Mouse (Mus musculus): ENCODE measurements around the gene Ackr4. TPM values are rescaled to one million over a fixed set of nuclear protein-coding genes. Genes with fewer than 3 reads are reported as not detected.
A peak's percentile ranks its signal among the peaks of the same experiment; 100 is the strongest.

Ackr4 gene
- polyA plus RNA-seq, 1 experiment from 2014 or later: 0.50 TPM

DNA sequence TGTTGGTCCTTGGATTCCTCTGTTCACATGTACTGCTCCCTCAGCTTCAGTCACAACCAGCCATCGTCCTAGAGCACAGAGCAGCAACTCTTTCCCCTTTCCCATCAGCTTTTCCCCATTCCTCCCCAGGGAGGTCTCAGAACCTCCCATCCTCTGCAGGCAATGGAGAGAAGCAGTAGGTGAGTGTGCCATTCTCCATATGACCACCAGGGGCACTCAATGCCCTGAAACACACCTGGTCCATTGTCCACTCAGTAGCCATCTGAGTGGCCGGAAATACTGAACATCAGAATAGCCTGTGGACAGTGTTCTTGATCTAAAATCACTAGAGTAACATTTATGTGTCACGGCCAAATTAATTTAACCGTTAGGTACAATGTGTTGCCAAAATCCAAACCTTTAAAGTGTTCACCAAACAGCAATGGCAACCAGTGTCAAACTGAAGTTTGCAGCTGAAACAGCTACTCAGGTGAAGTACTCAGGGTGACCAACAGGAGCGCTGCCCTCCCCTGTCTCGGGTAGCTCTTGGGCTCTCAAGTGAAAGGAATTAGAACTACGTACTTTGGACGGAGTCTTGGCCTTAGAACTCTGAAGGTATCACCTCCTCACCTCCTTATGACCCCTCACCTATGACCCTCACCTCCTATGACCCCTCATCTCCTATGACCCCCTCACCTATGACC is 17.7 kb upstream of the Ackr4 start:
- no peaks in the 10 kb centered on the region for H3K27me3 ChIP-seq
- WGBS: 81% methylated on average over 8 of the region's 8 CpGs
- H3K4me2 ChIP-seq (replicated peaks): no peak overlapping the region

DNA sequence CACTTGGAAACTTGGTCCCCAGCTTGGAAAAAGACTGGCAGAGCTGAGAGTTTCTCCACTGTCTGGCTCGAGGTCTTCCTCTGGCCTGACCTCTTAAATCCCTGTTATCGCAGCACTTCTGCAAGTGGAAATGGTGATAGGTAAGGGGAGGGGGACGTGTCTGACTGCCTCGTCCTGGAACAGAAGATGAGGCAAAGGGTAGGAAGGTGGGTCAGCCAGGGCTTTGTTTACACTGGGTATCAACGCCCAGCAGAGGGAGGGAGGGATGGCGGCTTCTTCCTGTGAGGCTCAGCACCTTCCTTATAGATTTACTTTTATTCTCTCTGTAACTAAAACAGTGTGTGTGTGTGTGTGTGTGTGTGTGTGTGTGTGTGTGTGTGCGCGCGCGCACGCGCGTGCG is 16.1 kb upstream of the Ackr4 start:
- 87% methylated on average over 14 of the region's 14 CpGs for WGBS
- H3K36me3 ChIP-seq: no peaks in the 10 kb centered on the region
- H3K9ac ChIP-seq (replicated peaks): no peak overlapping the region
- no peaks in the 10 kb centered on the region for H3K9me3 ChIP-seq
- no peak overlapping the region for H3K4me3 ChIP-seq
- no peaks in the 10 kb centered on the region for H3K4me1 ChIP-seq
- H3K4me2 ChIP-seq (replicated peaks): no peak overlapping the region
- no peaks in the 10 kb centered on the region for H3K27me3 ChIP-seq
- no peak overlapping the region for H3K27ac ChIP-seq (replicated peaks)
- no peak for ATAC-seq (replicated peaks)

More for the DNA sequence above, 17.7 kb upstream of the Ackr4 start:
- H3K9me3 ChIP-seq: no peaks in the 10 kb centered on the region
- no peak overlapping the region for H3K4me3 ChIP-seq
- H3K4me1 ChIP-seq: no peaks in the 10 kb centered on the region
- no peak for ATAC-seq (replicated peaks)
- no peak overlapping the region for H3K27ac ChIP-seq (replicated peaks)
- no peak overlapping the region for H3K9ac ChIP-seq (replicated peaks)
- no peaks in the 10 kb centered on the region for H3K36me3 ChIP-seq

DNA sequence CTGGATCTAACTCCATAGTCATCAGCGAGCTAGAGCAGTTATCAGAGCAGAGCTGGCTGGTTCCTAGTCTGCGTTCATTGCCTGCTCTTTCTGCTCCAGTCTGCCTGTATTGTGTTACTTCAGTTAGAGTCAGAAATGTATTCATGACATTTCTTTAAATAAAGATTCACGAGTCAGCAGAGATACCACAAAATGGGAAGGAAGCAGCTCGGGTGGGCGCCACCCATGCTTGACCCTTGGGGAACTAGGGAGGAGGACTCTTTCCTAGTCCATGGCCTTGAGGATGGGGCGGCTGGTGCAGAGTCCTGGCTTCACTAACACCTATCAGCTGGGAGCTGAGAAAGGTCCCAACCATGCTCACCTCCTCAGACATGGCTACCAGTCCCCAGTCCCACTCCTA is 13.6 kb upstream of the Ackr4 start:
- 88% methylated on average over 6 of the region's 6 CpGs for WGBS
- no peaks in the 10 kb centered on the region for H3K36me3 ChIP-seq
- no peaks in the 10 kb centered on the region for H3K9me3 ChIP-seq
- no peak overlapping the region for H3K4me2 ChIP-seq (replicated peaks)
- H3K4me3 ChIP-seq: no peak overlapping the region
- no peak overlapping the region for H3K27ac ChIP-seq (replicated peaks)
- no peaks in the 10 kb centered on the region for H3K27me3 ChIP-seq
- no peak for ATAC-seq (replicated peaks)
- no peak overlapping the region for H3K9ac ChIP-seq (replicated peaks)
- no peaks in the 10 kb centered on the region for H3K4me1 ChIP-seq

DNA sequence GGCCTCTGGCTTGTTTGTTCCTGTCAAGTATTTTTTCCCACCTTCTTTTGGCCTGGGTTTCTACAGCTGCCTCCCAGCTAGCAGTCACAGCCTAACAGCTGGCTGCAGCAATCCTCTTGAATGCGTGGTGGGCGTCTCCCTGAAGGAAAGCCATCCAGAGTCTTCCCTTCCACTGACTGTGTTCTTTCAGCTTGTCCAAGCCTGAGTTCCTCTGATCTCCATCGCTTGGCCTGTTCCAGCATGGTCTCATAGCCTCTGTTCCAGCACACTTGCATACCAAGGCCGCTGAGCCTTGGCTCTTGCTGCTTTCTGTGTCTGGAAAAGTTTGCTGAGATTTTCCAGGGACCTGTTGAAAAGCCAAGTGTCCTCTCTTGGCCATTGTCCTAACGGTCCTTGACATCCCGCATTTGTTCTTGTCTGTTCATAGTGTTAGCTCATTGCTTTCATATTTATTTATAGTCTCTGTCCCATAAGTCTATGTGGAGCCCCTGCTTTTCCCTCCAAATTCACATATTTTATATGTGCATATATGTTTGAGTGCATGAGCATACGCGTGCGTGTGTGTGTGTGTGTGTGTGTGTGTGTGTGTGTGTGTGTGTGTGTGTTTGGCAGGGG is 3.5 kb upstream of the Ackr4 start:
- Histone ChIP-seq H3K4me2 (replicated peaks) (no peak overlapping the region), H3K4me3 (no peak overlapping the region), H3K27ac (replicated peaks) (no peak overlapping the region), H3K9me3 (no peaks in the 10 kb centered on the region), H3K36me3 (no peaks in the 10 kb centered on the region), H3K9ac (replicated peaks) (no peak overlapping the region), H3K27me3 (no peaks in the 10 kb centered on the region), H3K4me1 (peaks cover 9% of the 10 kb centered on the region)
- ATAC-seq (replicated peaks): no peak
- WGBS: 92% methylated on average over 9 of the region's 9 CpGs

DNA sequence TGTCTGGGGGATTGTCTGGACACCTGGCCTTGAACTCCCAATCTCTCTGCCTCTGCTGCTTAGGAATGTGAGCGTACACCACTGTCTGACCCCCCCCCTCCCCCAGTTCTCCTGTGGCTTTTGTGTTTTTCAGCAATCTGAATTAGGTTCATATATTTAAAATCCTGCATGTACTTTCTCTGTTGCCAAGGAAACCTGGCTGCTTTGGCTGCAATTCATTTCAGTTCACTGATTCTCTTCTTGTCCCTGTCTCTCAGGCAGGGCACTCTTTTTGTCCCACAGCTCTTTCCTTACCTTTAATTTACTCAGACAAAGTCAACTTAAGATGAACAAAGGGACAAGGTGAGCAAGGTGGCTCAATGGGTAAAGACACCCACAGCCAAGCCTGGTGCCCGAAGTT is 1.4 kb upstream of the Ackr4 start:
- WGBS: 15% methylated on average over 2 of the region's 2 CpGs
- Histone ChIP-seq H3K9ac (replicated peaks) (no peak overlapping the region), H3K36me3 (no peaks in the 10 kb centered on the region), H3K4me2 (replicated peaks) (no peak overlapping the region), H3K4me3 (no peak overlapping the region), H3K27me3 (no peaks in the 10 kb centered on the region), H3K4me1 (peaks cover 22% of the 10 kb centered on the region), H3K27ac (replicated peaks) (peak overlapping the region; percentile 57; the same call in 1 of the 2 replicates), H3K9me3 (no peaks in the 10 kb centered on the region)
- ATAC-seq (replicated peaks): no peak

DNA sequence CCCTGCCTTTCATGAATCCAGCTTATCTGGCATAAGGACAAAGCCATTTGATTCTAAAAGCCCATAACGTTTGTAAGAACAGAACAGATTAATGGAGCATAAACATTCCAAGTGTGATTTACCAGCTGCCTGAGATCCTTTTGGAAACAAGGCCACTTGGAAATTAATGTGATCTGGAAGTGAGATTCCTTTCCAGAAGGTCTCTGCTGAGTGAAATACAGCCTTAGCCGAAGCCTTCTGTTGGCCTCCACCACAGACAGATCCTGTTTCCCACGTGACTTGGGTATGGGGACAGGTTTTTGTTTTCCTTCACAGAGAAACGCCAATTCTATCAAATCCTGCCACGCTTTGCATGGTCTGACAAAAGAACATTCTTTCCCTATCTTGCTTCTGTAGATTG is 3.1 kb downstream of the Ackr4 start:
- H3K4me2 ChIP-seq (replicated peaks): no peak overlapping the region
- H3K36me3 ChIP-seq: no peaks in the 10 kb centered on the region
- no peak for ATAC-seq (replicated peaks)
- H3K9me3 ChIP-seq: no peaks in the 10 kb centered on the region
- no peaks in the 10 kb centered on the region for H3K27me3 ChIP-seq
- H3K27ac ChIP-seq (replicated peaks): 0 out of 2 replicates have a peak overlapping the region, but pooled peaks have one; percentile 29
- no peak overlapping the region for H3K4me3 ChIP-seq
- H3K9ac ChIP-seq (replicated peaks): no peak overlapping the region
- H3K4me1 ChIP-seq: peaks cover 23% of the 10 kb centered on the region
- 25% methylated on average over 5 of the region's 5 CpGs for WGBS

DNA sequence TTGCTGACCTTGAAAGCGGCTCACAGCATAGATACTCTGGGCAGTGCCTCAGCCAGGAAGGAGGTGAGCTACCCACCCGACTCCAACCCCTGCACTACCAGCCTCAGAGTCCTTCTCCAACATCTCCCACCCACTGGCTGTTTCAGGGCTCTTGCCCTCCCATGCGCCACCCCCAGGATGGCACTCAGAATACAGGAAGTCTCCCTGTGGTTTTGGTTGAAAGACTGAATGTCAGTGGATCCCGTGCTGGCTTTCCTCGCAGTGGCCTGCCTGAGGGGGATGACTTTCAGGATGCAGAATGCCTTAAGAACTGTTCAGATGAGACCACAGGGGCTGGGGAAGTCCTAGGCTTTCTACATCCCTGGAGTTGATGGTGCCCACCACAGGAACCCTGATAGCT is 3.6 kb downstream of the Ackr4 start:
- ATAC-seq (replicated peaks): no peak
- H3K9ac ChIP-seq (replicated peaks): no peak overlapping the region
- 0 out of 2 replicates have a peak overlapping the region, but pooled peaks have one; percentile 29 for H3K27ac ChIP-seq (replicated peaks)
- H3K4me1 ChIP-seq: peaks cover 20% of the 10 kb centered on the region
- no peak overlapping the region for H3K4me2 ChIP-seq (replicated peaks)
- H3K27me3 ChIP-seq: no peaks in the 10 kb centered on the region
- WGBS: 74% methylated on average over 5 of the region's 5 CpGs
- H3K4me3 ChIP-seq: no peak overlapping the region
- no peaks in the 10 kb centered on the region for H3K9me3 ChIP-seq
- H3K36me3 ChIP-seq: no peaks in the 10 kb centered on the region

DNA sequence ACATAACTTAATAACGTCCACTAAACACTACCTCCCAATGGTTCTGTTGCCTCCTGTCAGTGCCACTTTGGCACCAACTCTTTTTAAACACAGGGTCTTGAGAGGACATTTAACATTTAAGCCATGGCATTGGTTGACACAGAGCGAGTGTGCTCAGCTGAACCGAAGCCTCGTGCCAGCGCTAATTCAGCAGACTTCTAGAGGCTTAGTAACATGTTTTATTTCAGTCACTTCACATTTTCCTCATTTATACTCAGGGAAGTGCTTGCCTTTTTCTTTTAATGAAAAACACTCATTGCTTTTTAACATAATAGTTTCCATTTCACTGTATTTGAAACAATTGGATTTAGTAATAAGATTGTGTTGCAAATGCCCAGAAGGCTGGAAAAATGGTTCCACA is 17.6 kb downstream of the Ackr4 start:
- no peak for ATAC-seq (replicated peaks)
- Histone ChIP-seq H3K4me1 (no peaks in the 10 kb centered on the region), H3K27me3 (no peaks in the 10 kb centered on the region), H3K4me2 (replicated peaks) (no peak overlapping the region), H3K9ac (replicated peaks) (no peak overlapping the region), H3K36me3 (no peaks in the 10 kb centered on the region), H3K27ac (replicated peaks) (no peak overlapping the region), H3K9me3 (no peaks in the 10 kb centered on the region), H3K4me3 (no peak overlapping the region)
- WGBS: 89% methylated on average over 5 of the region's 5 CpGs

DNA sequence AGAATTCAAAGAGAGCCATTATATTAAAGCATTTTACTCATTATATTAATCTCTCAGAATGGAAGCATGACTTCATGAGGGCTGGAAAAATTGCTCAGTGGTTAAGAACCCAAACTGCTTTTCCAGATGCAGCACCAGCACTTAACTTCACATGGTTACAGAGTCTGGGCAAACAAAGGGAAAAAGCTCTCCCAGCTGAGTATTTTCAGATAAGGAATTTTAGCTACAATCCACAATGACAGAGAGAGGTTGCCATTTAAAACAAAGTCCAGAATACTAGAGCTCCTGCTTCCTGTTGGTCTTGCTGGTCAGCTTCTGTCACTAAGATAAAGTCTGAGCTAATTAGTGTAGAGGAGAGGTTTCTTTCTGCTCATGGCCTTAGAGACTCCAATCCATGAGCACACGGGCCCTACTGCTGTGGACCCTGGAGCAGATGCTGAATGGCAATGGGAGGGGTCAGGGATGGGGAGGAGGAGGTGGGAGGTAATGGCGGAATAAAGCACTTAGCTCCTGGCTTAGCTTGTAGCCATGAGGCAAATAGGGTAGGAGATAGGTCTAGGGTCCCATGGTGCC is 18.1 kb downstream of the Ackr4 start:
- Histone ChIP-seq H3K27me3 (no peaks in the 10 kb centered on the region), H3K9me3 (no peaks in the 10 kb centered on the region), H3K9ac (replicated peaks) (no peak overlapping the region), H3K27ac (replicated peaks) (no peak overlapping the region), H3K4me1 (no peaks in the 10 kb centered on the region), H3K4me2 (replicated peaks) (no peak overlapping the region), H3K36me3 (no peaks in the 10 kb centered on the region), H3K4me3 (no peak overlapping the region)
- 67% methylated on average over 2 of the region's 2 CpGs for WGBS
- no peak for ATAC-seq (replicated peaks)

DNA sequence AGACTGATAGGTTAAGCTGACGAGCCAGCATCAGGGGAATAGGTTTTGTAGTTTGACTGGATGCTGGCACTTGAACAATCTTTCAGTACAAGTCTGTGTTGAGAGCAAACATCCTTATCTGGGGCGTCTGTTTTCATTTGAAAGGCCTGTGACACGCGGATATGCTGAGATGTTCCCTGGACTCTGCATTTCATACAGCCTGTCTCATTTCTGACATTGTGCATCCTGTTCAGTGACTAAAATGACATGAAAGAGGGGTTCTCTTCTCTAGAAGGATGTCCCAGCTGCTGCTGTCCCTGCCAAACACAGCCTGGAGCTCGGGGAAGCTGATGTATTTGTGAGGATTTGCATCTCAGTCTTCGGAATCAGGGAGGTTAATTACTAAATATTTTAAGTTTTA is 19.3 kb downstream of the Ackr4 start:
- no peak overlapping the region for H3K9ac ChIP-seq (replicated peaks)
- no peaks in the 10 kb centered on the region for H3K9me3 ChIP-seq

DNA sequence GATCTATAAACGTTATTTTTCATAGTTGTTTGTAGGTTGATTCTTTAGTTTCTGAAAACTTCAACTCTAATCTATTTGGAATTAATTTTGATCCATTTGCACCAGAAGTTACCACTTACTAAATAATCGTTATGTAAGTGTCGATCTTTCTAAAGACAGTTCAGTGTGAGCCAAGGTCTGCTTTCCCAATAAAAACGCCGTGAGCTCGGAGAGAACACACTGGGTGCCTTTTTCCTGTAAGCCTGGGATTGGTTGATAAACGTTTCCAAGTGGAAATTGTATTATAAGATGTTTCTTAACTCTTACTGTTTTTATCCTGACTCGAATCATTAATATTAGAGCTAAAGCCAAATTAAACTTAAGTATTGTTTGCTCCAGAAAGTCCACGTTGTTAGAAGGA is 19.8 kb downstream of the Ackr4 start:
- Histone ChIP-seq H3K27me3 (no peaks in the 10 kb centered on the region), H3K27ac (replicated peaks) (no peak overlapping the region), H3K9ac (replicated peaks) (no peak overlapping the region), H3K4me1 (no peaks in the 10 kb centered on the region), H3K9me3 (no peaks in the 10 kb centered on the region), H3K36me3 (no peaks in the 10 kb centered on the region), H3K4me3 (no peak overlapping the region), H3K4me2 (replicated peaks) (no peak overlapping the region)
- 85% methylated on average over 9 of the region's 9 CpGs for WGBS
- no peak for ATAC-seq (replicated peaks)

More for the DNA sequence above, 19.3 kb downstream of the Ackr4 start:
- no peak overlapping the region for H3K4me3 ChIP-seq
- no peak for ATAC-seq (replicated peaks)
- no peaks in the 10 kb centered on the region for H3K27me3 ChIP-seq
- no peaks in the 10 kb centered on the region for H3K36me3 ChIP-seq
- no peaks in the 10 kb centered on the region for H3K4me1 ChIP-seq
- H3K4me2 ChIP-seq (replicated peaks): no peak overlapping the region
- no peak overlapping the region for H3K27ac ChIP-seq (replicated peaks)
- 82% methylated on average over 6 of the region's 6 CpGs for WGBS

DNA sequence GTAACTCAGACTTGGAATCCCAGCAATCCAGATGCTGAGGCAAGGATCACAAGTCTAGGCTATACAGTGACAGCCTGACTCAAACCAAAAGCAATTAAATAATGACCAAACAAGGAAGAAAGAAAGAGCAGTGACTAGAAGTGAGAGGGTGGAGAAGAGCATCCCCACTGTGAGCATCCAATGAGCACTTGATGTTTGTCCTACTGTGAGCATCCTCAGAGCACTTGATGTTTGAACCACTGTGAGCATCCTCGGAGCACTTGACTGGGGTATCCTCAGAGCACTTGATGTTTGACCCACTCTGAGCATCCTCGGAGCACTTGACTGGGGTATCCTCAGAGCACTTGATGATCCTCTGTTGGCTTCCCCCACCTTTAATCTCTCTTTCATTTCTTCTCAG is 21.7 kb downstream of the Ackr4 start:
- Histone ChIP-seq H3K4me3 (no peak overlapping the region), H3K9me3 (no peaks in the 10 kb centered on the region), H3K27me3 (no peaks in the 10 kb centered on the region), H3K4me2 (replicated peaks) (no peak overlapping the region), H3K27ac (replicated peaks) (no peak overlapping the region), H3K36me3 (no peaks in the 10 kb centered on the region), H3K9ac (replicated peaks) (no peak overlapping the region), H3K4me1 (no peaks in the 10 kb centered on the region)
- ATAC-seq (replicated peaks): no peak
- WGBS: 85% methylated on average over 2 of the region's 2 CpGs
